Comparison of ENCODE assay signal across 13 mouse cellular contexts in genomic region chr15:32356805-32357204, GRCm38 (mm10).
"Had no signal": no experiment of that assay in that cellular context is flagged by ENCODE, and none has a peak within 500 bp of the region (broad histone marks: within the 10 kb centered on the region; RNA-seq: fewer than 3 reads in every experiment).

No protein-coding gene starts in this region.

- H3K4me2 ChIP-seq: limb, embryonic 13.5 days; neural tube, embryonic 15.5 days had no signal

- H3K27ac ChIP-seq: limb, embryonic 13.5 days; liver, embryonic 14.5 days; midbrain, embryonic 10.5 days; neural tube, embryonic 15.5 days had no signal

- H3K9ac ChIP-seq: limb, embryonic 13.5 days; liver, embryonic 14.5 days; neural tube, embryonic 15.5 days had no signal

- H3K9me3 ChIP-seq: limb, embryonic 13.5 days; neural tube, embryonic 15.5 days had no signal

- H3K4me3 ChIP-seq: limb, embryonic 13.5 days; midbrain, embryonic 10.5 days; myocyte; neural tube, embryonic 15.5 days had no signal

- H3K27me3 ChIP-seq: limb, embryonic 13.5 days; neural tube, embryonic 15.5 days had no signal

- H3K36me3 ChIP-seq: limb, embryonic 13.5 days; midbrain, embryonic 10.5 days; neural tube, embryonic 15.5 days had no signal

- DNase-seq: kidney, adult 11 months; kidney, adult 9 months; kidney, postnatal 10 days; left cerebral cortex, postnatal 4 days; midbrain, embryonic 14.5 days; retina, postnatal 1 day; right cerebral cortex, postnatal 14 days; thymus, postnatal 36 days had no signal
